Mouse (Mus musculus) embryonic facial prominence, embryonic 10.5 days (tissue): ENCODE data around the gene Ptrh2. TPM values are rescaled to one million over a fixed set of nuclear protein-coding genes. Genes with fewer than 3 reads are reported as not detected.

Source experiments
- DNase-seq: peaks from one replicate; pipeline ENCODE4 v3.0.0-alpha.2; 2017; ENCODE audit warnings: low spot score
- H3K27ac ChIP-seq: fragments of 300-500 bp; sonication (generic); replicated peaks from 2 replicates; pipeline ENCODE4 v1.5.1; 2016; ENCODE audit warnings: mild to moderate bottlenecking
- H3K27me3 ChIP-seq: fragments of 300-500 bp; sonication (generic); replicated peaks from 2 replicates; pipeline ENCODE4 v1.6.1; 2016; ENCODE audit warnings: low read depth, mild to moderate bottlenecking; ENCODE audit not compliant: poor library complexity, severe bottlenecking
- H3K36me3 ChIP-seq: fragments of 300-500 bp; sonication (generic); replicated peaks from 2 replicates; pipeline ENCODE4 v1.6.1; 2016; ENCODE audit warnings: mild to moderate bottlenecking, moderate library complexity
- H3K4me1 ChIP-seq: fragments of 300-500 bp; sonication (generic); 2 replicates; pipeline ENCODE4 v1.6.1; 2016
- H3K4me3 ChIP-seq: fragments of 300-500 bp; sonication (generic); 2 replicates; pipeline ENCODE4 v1.5.1; 2016; ENCODE audit warnings: mild to moderate bottlenecking, moderate library complexity
- H3K9me3 ChIP-seq: fragments of 300-500 bp; sonication (generic); 2 replicates; pipeline ENCODE4 v1.6.1; 2016; ENCODE audit warnings: mild to moderate bottlenecking
- WGBS: fragments of 180-500 bp; shearing (Covaris S2); methylation state at CpG from one replicate; pipeline ENCODE4 v1.1.7; 2016; 5-methylcytosine and 5-hydroxymethylcytosine counted together
- polyA plus RNA-seq: library from polyadenylated mRNA; unstranded; fragments of >200 nt; fragmentation: Nextera tagmentation; extraction: Ambion mirVana; gene quantifications from 2 replicates; pipeline ENCODE4 v1.2.1, GENCODE M21; 2016

Ptrh2 gene
- polyA plus RNA-seq, 1 experiment from 2014 or later, result 46.8 TPM

DNA sequence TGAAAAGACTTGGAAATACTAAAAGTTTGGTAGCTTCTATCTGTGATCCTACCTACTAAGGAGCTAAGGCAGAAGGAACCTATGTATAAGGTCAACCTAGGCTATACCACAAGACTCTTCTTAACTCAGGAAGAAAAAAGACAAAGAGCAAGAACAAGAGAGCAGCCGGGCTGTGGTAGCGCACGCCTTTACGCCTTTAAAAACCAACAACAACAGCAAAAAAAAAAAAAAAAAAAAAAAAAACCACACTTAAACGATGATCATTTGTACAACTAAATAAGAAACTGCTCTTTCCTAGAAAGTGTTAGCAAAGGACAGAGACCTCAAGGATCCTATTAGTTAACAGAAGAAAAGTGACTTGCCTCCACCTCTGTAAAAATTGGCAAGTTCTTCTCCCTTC is 57.7 kb downstream of the Ptrh2 start:
- Histone ChIP-seq H3K27me3 (no peaks in the 10 kb centered on the region), H3K4me1 (no peaks in the 10 kb centered on the region), H3K36me3 (peaks cover 12% of the 10 kb centered on the region), H3K9me3 (no peaks in the 10 kb centered on the region), H3K27ac (no peak overlapping the region), H3K4me3 (no peak overlapping the region)
- DNase-seq, result no peak
- WGBS, result 96% methylated on average over 5 of the region's 5 CpGs

Other genes starting within 250 kb of the Ptrh2 start
- 23.2 and 27.0 TPM in 2 replicates for gene Rnft1, start 199.3 kb upstream of the Ptrh2 start, polyA plus RNA-seq
- gene Rps6kb1, start 139.2 kb upstream of the Ptrh2 start, polyA plus RNA-seq, result 63.0 and 66.9 TPM in 2 replicates
- 13.2 and 14.8 TPM in 2 replicates for gene Tubd1, start 139.0 kb upstream of the Ptrh2 start, polyA plus RNA-seq
- 84.9 and 89.9 TPM in 2 replicates for gene Vmp1, start 149 bp upstream of the Ptrh2 start, polyA plus RNA-seq
- 132 and 137 TPM in 2 replicates for gene Cltc, start 73.6 kb downstream of the Ptrh2 start, polyA plus RNA-seq
- 34.6 and 36.2 TPM in 2 replicates for gene Dhx40, start 123.8 kb downstream of the Ptrh2 start, polyA plus RNA-seq